Mouse (Mus musculus) macrophage (primary cell): ENCODE data around the gene Ccnq. TPM values are rescaled to one million over a fixed set of nuclear protein-coding genes. Genes with fewer than 3 reads are reported as not detected.
A peak's percentile ranks its signal among the peaks of the same experiment; 100 is the strongest.

ENCODE experiments used
- H3K27ac ChIP-seq: fragments of 350-480 bp; formaldehyde crosslinking; 2 replicates; pipeline ENCODE4 v1.9.0; 2021
- H3K36me3 ChIP-seq: fragments of 350-480 bp; formaldehyde crosslinking; 2 replicates; pipeline ENCODE4 v1.9.0; 2021; ENCODE audit errors: inconsistent target
- H3K4me3 ChIP-seq: fragments of 350-480 bp; formaldehyde crosslinking; 2 replicates; pipeline ENCODE4 v1.9.0; 2021; ENCODE audit errors: inconsistent target
- H3K79me2 ChIP-seq: fragments of 350-480 bp; formaldehyde crosslinking; 2 replicates; pipeline ENCODE4 v1.9.0; 2021; ENCODE audit errors: inconsistent target
- WGBS: methylation state at CpG from one replicate; pipeline ENCODE4 v1.1.7; 2026; ENCODE audit warnings: inconsistent platforms; ENCODE audit not compliant: missing documents; 5-methylcytosine and 5-hydroxymethylcytosine counted together
- polyA plus RNA-seq: library from polyadenylated mRNA; stranded (reverse); fragments of 250-400 nt; gene quantifications from 3 replicates; pipeline ENCODE4 v1.2.4, GENCODE M21; 2018; ENCODE audit warnings: inconsistent platforms
- total RNA-seq, 78 experiments: library from RNA; depleted of rRNA; stranded (reverse); fragments of 250-400 nt; gene quantifications; 1 replicate in 9 of 78; 2 replicates in 24 of 78; 3 replicates in 43 of 78; 4 replicates in 2 of 78; pipeline ENCODE4 v1.2.4; 2018; ENCODE audit warnings: inconsistent platforms in 56 of 78

Ccnq gene
- total RNA-seq (2018; cell fraction: chromatin; rRNA removed): 10 to 100 TPM in 1 of 26 experiments, 1 to 10 TPM in 19, under 1 TPM in 3, not detected in 3; 0.70 to 10.8 (median 2.6) TPM
- total RNA-seq (2018; cell fraction: cytosol; rRNA removed): 10 to 100 TPM in 16 of 26 experiments, 1 to 10 TPM in 10; 4.2 to 17.3 (median 11.6) TPM
- 10 to 100 TPM in 9 of 26 experiments, 1 to 10 TPM in 17; 1.1 to 16.4 (median 5.7) TPM for total RNA-seq (2018; cell fraction: nucleus; rRNA removed)
- 9.6 to 19.0 TPM (median 16.3 TPM) in 3 replicates for polyA plus RNA-seq

- Histone ChIP-seq H3K79me2 (peaks cover 6% of the 10 kb centered on the region; the same call in 1 of the 2 replicates), H3K36me3 (no peaks in the 10 kb centered on the region), H3K27ac (peak within 1 kb of the TSS; percentile 33), H3K4me3 (peak within 1 kb of the TSS; percentile 78)
- 11% methylated on average over 58 of the region's 59 CpGs for WGBS
Measured at GRCm38 (mm10) chr11:78750885-78751842, at the start of gene Ccnq. Gene Ccnq, minus strand, starts transcription at chr11:78751729.

GRCm38 (mm10) chr11:78801094-78801493 lies 49.6 kb upstream of the Ccnq start:
- no peaks in the 10 kb centered on the region for H3K36me3 ChIP-seq

GRCm38 (mm10) chr11:78796072-78796729 lies 44.7 kb upstream of the Ccnq start:
- Histone ChIP-seq H3K36me3 (no peaks in the 10 kb centered on the region), H3K79me2 (no peaks in the 10 kb centered on the region), H3K4me3 (no peak overlapping the region), H3K27ac (no peak overlapping the region)
- WGBS: 84% methylated on average over 10 of the region's 10 CpGs

More at GRCm38 (mm10) chr11:78801094-78801493, 49.6 kb upstream of the Ccnq start:
- Histone ChIP-seq H3K4me3 (no peak overlapping the region), H3K79me2 (no peaks in the 10 kb centered on the region), H3K27ac (no peak overlapping the region)
- 98% methylated on average over 4 of the region's 4 CpGs for WGBS

DNA sequence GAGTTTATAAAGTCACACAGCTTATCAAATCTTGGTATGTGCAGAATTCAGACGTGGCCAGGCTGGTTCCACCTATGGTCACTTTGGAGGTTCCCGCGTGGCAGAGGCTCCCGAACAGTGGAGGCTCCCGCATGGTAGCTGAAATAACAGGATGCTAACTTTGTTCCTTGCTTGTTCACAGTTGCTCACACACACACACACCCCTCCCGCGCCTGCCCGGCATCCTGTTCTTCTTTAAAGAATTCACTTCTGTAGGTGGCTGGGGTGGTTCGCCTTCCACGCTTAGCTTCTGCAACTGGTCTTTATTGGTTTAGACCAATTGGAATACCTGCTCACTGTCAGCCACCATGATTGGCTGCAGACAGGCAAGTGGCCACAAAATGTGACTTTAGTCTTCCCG lies 41.6 kb upstream of the Ccnq start:
- H3K27ac ChIP-seq: no peak overlapping the region
- 34% methylated on average over 11 of the region's 11 CpGs for WGBS
- H3K36me3 ChIP-seq: no peaks in the 10 kb centered on the region
- H3K4me3 ChIP-seq: no peak overlapping the region
- no peaks in the 10 kb centered on the region for H3K79me2 ChIP-seq

DNA sequence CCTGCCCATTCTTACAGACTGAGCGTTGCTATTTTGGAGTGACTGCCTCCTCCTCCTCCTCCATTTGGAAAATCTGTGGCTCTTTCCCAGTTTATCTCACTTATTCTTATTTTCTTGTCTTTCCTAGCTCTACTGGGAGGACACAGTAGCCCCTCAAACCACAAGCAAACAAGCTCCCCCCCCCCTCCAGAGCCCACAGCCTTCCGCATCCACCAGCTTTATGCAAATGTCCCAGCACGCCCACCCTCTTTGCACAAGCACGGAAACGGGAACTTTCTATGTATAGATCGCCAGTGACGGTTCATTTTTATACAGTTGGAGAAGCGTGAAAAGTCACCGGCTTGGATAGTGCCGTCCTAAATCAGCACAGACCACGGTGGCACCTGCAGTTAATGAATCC lies 40.9 kb upstream of the Ccnq start:
- Histone ChIP-seq H3K79me2 (no peaks in the 10 kb centered on the region), H3K4me3 (peak overlapping the region; percentile 8; the same call in 1 of the 2 replicates), H3K36me3 (no peaks in the 10 kb centered on the region)

GRCm38 (mm10) chr11:78792055-78792454 lies 40.5 kb upstream of the Ccnq start:
- WGBS: 30% methylated on average over 5 of the region's 5 CpGs
- Histone ChIP-seq H3K27ac (peak overlapping the region; percentile 21; the same call in 1 of the 2 replicates), H3K79me2 (no peaks in the 10 kb centered on the region), H3K36me3 (no peaks in the 10 kb centered on the region), H3K4me3 (peak overlapping the region; percentile 8; the same call in 1 of the 2 replicates)

More for the DNA sequence above, 40.9 kb upstream of the Ccnq start:
- peak overlapping the region; percentile 21; the same call in 1 of the 2 replicates for H3K27ac ChIP-seq
- WGBS: 3% methylated on average over 7 of the region's 11 CpGs

DNA sequence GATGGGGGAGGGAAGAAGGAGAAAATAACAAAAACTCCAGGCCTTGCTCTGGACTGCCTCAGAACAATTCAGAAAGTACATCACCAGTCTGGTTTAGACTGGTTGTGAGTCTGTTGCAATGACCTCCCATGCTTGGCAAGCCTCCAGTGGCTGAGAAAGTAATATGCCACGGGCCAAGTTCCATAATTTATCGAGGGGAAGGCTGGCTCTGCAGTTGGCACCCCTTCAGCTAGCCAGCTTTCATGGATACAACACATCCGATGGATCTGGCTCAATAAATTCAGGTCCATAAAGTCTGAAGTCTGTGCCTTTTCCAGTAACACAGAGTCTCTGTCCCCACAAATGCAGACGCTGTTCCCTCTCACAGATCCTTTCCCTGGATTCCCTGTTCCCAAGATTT lies 40.1 kb upstream of the Ccnq start:
- 26% methylated on average over 4 of the region's 4 CpGs for WGBS
- H3K4me3 ChIP-seq: no peak overlapping the region

GRCm38 (mm10) chr11:78789370-78790060 lies 38.0 kb upstream of the Ccnq start:
- H3K79me2 ChIP-seq: no peaks in the 10 kb centered on the region
- no peak overlapping the region for H3K4me3 ChIP-seq
- no peak overlapping the region for H3K27ac ChIP-seq
- H3K36me3 ChIP-seq: no peaks in the 10 kb centered on the region
- 92% methylated on average over 11 of the region's 11 CpGs for WGBS

More for the DNA sequence above, 40.1 kb upstream of the Ccnq start:
- H3K36me3 ChIP-seq: no peaks in the 10 kb centered on the region
- H3K27ac ChIP-seq: no peak overlapping the region
- no peaks in the 10 kb centered on the region for H3K79me2 ChIP-seq

- Histone ChIP-seq H3K27ac (no peak overlapping the region), H3K4me3 (no peak overlapping the region), H3K36me3 (no peaks in the 10 kb centered on the region), H3K79me2 (no peaks in the 10 kb centered on the region)
- WGBS: 79% methylated on average over 7 of the region's 7 CpGs
Measured at GRCm38 (mm10) chr11:78786013-78786431, 34.5 kb upstream of the Ccnq start.

- Histone ChIP-seq H3K4me3 (no peak overlapping the region), H3K36me3 (no peaks in the 10 kb centered on the region), H3K27ac (no peak overlapping the region), H3K79me2 (no peaks in the 10 kb centered on the region)
- WGBS: 90% methylated on average over 9 of the region's 9 CpGs
Measured at GRCm38 (mm10) chr11:78782791-78783347, 31.3 kb upstream of the Ccnq start.

DNA sequence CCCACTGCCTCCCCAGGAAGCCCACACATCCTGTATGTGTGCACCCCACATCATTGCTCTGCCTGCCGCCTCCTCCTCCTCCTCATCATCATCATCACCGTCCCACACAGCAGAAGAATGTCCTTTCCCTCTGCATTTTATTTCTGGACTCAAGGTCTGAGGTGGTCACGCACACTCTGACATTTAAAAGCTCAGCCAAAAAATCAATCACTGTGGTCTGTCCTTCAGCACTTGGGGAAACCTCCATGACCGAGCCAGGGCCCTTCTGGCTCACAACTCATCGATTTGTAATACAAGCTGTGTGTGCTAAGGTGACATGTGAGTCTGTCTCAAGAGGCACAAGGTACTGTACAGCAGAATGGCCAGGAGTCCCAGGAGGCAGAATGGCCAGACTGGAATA lies 30.8 kb upstream of the Ccnq start:
- Histone ChIP-seq H3K36me3 (no peaks in the 10 kb centered on the region), H3K27ac (no peak overlapping the region), H3K4me3 (no peak overlapping the region), H3K79me2 (no peaks in the 10 kb centered on the region)
- WGBS: 72% methylated on average over 5 of the region's 5 CpGs

DNA sequence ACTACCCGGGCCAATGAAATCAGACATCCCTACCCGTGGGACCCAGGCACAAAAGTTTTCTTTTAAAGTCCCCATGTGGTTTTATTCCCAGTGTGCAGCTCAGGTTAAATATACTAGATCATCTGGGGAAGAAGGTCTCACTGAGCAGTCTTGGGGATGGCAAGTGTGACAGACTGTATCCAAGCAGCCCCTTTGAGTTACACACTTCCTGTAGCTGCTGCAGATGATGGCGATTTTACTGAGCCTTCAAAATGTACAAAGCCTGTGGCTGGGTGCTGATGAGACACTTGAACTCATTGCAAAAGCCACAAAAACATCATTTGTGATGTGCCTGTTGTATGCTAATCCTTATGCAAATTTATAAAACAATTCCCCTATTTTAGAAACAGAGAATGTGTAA lies 29.0 kb upstream of the Ccnq start:
- WGBS: 81% methylated on average over 3 of the region's 3 CpGs

DNA sequence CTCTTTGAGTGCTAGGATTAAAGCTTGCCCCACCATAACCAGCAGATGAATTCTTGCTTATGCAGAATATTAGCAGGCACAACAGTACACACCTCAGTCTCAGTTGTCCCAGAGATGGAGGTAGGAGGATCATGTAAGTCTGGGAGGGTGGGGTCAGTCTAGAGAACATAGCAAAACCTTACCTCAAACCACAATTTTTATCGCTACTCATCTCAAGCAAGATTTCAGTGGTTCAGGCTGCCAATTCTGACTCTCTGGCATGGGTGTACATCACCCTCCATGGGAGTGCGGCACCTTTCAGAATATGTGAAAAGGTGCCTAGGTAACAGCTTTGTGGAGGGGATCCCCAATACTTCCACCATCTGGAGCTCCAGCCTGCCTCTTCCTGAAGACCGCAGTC lies 28.5 kb upstream of the Ccnq start:
- H3K4me3 ChIP-seq: no peak overlapping the region
- H3K79me2 ChIP-seq: no peaks in the 10 kb centered on the region
- 89% methylated on average over 3 of the region's 3 CpGs for WGBS
- H3K27ac ChIP-seq: no peak overlapping the region
- no peaks in the 10 kb centered on the region for H3K36me3 ChIP-seq

More for the DNA sequence above, 29.0 kb upstream of the Ccnq start:
- Histone ChIP-seq H3K27ac (no peak overlapping the region), H3K79me2 (no peaks in the 10 kb centered on the region), H3K36me3 (no peaks in the 10 kb centered on the region), H3K4me3 (no peak overlapping the region)
